Mouse (Mus musculus): ENCODE results near the gene Acat2.
"Not testable (repeated sequence)": the region's sequence is repeated elsewhere in the genome, so short reads cannot be mapped to it uniquely, and the experiment has no call there.

Gene Acat2

DNA sequence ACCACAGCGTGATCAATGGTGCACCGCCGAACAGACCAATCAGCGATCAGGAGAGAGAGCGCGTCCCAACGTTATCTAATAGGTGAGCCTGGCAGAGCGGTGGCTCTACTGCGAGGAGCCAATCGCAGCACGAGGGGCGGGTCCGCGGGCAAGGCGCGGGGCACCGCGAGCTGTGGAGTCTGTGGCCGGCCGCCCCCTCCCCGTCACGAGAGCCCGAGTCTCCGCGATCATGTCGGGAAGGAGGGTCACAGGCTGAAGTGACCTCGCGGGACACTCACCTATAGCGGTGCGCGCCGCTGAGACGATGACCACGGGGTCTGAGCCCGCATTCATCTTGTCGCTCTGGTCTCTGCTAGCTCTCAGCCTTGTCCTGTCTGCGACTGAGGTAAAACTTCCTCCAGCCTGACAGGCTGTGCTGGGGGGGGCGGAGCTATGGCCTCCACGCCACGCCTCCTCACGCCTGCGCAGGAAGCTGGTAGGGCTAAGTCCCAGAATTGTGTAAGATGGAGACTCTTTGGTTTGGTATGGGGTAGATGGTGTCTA, at the start of gene Acat2:
TSS of gene Acat2 (minus strand) at position 417 of the 543 bp plus-strand sequence.
- peak; percentile 95 for DNase-seq (ENCODE audit: low spot score)

DNA sequence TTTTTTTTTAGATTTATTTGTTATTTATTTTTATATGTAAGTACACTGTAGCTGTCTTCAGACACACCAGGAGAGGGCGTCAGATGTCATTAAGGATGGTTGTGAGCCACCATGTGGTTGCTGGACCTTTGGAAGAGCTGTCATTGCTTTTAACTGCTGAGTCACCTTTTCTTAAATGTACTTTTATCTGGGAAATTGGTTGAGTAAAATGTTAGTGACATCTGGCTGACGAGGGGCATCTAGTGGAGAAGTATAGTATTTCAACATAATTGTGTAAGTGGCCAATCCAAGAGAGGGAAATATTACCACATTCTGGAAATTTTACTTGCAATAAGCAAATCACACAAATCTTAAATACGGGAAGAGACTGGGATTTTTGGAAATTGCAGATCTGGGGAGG, 49.3 kb upstream of the Acat2 start:
- DNase-seq (ENCODE audit: low spot score): peak; percentile 90

DNA sequence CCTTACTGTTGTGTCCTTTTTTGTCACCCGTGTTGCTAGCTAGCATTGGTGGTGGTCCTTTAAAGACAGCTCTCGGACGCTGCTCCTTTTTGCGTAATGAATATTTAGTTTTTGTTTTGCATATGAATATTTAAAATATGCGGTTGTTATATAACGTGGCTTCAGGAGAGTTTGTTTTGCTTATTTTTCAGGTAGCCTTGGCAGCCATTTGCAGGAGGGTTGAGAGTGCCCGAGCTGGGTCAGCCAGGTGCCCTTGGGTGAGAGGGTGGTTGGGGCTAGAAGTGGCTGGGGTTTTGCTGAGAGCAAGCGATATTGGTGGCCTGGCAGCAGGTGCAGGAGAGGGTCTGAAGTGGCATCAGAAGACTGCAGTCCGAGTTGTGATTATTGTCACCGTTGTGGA, 48.0 kb upstream of the Acat2 start:
- peak; percentile 35 for DNase-seq (ENCODE audit: low spot score)

DNA sequence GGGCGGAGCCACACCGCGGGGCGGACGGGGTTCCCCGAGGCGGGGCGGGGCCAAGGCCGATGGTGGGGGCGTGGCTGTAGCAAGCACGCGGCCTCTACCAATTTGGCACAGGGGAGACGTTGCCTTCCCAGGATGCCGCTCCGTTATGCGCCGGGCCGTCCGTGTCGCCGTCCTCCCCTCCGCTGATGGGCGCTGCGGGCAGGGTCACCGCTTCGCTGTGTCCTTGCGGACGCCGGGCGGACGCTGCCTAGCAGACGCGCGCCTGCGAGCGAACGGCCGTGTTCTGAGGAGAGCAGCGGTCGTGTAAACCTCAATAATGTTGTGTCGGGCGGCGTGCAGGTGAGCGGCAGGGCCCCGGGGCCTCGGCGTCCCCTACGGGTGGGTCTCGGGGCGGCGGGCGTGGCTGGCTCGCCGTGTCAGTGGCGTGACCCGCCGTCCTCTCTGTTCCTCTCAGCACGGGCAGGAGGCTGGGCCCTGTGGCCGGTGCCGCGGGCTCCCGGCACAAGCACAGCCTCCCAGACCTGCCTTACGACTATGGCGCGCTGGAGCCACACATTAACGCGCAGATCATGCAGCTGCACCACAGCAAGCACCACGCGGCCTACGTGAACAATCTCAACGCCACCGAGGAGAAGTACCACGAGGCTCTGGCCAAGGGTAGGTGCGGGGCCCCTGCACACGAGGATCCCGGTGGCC, 47.3 kb upstream of the Acat2 start:
- DNase-seq (ENCODE audit: low spot score): peak; percentile 98

DNA sequence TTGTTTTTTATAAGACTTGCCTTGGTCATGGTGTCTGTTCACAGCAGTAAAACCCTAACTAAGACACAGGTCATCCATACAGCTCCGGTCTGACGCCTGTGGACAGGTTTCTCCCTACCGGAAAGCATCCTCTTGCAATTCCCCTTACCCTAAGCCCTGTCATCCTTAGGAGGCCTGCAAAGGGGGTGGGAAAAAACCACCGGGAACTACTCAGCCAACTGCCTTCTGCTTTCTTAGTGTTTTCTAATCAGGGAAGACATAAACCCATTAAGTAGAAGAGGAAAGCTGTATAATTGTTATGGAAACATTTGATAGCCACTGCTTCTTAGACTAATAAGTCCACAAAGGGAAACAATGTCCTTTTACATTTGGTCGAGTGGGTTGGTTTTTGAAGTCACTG, 46.4 kb upstream of the Acat2 start:
- no peak for DNase-seq (ENCODE audit: low spot score)

DNA sequence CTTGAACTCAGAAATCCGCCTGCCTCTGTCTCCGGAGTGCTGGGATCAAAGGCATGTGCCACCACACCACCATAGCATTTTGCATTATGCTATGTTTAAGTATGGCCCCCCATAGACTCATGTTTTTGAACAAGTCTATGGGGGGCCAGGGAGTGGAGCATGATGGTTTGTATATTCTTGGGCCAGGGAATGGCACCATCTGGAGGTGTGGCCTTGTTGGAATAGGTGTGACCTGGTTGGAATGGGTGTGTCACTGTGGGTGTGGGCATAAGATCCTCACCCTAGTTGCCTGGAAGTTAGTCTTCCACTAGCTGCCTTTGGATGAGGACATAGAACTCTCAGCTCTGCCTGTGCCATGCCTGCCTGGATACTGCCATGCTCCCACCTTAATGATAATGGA, 46.0 kb upstream of the Acat2 start, which contains the start of gene Sod2:
TSS of gene Sod2 (plus strand) at position 301 of the 400 bp plus-strand sequence.
- DNase-seq (ENCODE audit: low spot score): not testable (repeated sequence)

DNA sequence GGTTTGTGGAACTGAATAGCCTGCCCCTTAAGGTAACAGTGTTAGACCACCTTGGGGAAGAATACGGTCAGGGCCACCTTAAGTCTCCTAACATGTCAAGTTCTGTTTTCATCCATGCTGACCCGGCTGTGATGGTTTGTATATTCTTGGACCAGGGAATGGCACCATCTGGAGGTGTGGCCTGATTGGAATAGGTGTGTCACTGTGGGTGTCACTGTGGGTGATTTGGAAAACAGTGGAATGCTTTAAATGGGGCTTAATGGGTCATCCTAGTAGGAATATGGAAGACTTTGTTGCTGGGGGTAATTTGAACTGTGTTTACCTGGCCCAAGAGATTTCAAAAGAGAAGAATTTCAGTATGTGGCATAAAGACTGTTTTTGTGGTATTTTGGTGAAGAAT, 43.9 kb upstream of the Acat2 start:
- DNase-seq (ENCODE audit: low spot score): not testable (repeated sequence)

DNA sequence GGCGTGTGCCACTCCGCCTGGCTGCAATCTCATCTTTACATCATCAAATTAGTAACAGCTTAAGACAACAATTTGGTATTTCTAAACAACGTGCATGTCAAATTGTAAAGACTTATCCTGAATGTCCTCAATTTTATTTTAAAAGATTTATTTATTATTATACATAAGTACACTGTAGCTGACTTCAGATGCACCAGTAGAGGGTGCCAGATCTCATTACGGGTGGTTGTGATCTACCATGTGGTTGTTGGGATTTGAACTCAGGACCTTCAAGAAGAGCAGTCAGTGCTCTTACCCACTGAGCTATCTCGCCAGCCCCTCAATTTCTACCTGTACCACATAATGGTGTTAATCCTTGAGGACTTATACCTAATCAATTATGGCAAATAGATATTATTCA, 41.7 kb upstream of the Acat2 start:
- not testable (repeated sequence) for DNase-seq (ENCODE audit: low spot score)

DNA sequence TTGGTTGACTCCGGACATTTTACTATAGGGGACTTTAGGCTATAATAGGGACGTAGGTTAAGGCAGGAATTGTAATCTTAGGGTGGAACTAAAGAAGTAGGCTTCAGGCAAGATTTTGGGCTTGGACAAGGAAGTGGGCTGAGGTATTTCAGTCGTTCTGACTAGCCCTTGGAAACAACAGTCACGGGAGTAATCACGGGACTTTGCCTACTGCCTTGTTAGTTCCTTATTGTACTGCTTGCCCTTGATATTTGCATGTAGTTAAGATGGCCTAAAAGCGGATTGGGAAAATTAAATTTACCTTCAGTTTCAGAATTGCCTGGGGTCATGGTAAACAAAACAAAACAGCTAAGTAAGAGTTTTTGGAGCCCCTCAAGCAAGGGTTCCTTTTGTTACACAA, 38.5 kb upstream of the Acat2 start:
- DNase-seq (ENCODE audit: low spot score): no peak

DNA sequence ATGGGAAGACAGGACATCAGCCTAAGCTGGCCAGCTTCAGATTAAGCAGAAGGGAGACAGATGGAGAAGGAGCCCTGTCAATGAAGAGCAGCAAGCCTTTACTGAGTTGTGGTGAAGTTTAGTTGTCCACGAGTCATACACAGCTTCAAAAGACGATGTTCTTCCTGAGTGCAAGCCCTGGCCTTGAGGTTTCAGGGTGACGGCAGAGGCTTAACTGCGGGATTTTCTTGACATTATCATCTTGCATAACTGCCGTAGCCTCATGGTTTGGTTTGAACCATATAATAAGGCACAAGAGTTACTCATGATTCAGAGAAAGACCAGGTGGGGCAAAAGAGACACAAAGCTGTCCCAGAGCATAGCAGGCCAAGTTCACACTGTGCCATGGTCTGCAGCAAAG, 37.3 kb upstream of the Acat2 start:
- no peak for DNase-seq (ENCODE audit: low spot score)

DNA sequence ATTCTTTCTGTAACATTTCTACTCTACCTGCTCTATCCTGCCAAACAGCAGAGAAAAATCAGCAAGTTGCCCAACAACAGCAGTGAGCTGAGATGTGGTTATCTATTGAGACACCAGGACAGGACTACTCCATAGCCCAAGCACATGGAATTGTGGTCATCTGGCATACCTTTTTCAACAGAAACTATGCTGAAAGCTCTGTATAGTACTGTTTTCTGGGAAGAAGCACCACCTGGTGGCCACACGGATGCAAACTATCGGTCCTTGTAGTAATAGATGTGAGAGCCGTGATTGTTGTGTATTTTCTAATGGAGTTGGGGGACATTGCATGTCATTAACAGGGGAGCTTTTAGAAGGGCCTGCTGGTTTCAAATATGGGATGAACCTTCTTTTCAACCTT, 35.8 kb upstream of the Acat2 start:
- DNase-seq (ENCODE audit: low spot score): peak; percentile 70

DNA sequence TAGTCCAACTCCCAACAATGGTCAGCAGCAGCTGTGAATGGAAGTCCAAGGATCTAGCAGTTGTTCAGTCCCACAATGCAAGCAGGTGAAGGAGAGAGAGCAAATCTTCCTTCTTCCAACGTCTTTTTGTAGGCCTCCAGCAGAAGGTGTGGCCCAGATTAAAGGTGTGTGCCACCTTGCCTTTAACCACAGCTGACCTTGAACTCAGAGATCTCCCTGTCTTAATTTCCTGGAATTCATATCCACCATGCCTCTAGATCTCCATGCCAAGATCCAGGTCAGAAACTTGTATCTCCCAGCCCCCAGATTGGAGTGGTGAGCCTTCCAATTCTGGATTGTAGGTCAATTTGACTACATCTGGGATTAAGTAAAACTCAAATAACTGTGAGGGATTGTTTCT, 33.5 kb upstream of the Acat2 start, which contains the start of gene Wtap:
TSS of gene Wtap (minus strand) at position 101 of the 400 bp plus-strand sequence.
- DNase-seq (ENCODE audit: low spot score): no peak

DNA sequence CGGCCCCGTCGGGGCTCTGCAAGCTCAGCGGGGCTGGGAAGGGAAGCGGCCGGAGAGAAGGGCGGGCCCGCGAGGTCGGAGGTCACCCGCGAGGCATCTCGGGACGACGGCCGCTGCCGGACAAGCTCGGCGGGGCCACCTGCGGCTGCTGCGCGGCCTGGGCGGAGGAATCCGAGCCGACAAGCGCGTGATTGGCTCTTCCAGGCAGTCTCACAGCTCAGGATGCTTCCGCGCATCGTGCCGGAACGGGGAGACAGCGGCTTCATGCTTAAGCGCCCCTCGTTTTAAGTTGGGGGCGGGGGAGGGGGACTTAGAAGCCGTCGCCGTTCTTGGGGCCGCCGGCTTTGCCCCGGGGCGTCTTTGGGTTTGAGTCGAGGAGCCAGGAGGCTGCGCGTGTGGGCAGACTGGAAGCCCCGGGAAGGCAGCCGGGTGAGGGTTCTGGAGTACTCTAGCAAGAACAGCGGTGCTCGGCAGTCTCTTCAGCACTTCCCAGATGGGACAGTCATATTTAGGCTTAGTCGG, 32.0 kb upstream of the Acat2 start:
- peak; percentile 92 for DNase-seq (ENCODE audit: low spot score)

DNA sequence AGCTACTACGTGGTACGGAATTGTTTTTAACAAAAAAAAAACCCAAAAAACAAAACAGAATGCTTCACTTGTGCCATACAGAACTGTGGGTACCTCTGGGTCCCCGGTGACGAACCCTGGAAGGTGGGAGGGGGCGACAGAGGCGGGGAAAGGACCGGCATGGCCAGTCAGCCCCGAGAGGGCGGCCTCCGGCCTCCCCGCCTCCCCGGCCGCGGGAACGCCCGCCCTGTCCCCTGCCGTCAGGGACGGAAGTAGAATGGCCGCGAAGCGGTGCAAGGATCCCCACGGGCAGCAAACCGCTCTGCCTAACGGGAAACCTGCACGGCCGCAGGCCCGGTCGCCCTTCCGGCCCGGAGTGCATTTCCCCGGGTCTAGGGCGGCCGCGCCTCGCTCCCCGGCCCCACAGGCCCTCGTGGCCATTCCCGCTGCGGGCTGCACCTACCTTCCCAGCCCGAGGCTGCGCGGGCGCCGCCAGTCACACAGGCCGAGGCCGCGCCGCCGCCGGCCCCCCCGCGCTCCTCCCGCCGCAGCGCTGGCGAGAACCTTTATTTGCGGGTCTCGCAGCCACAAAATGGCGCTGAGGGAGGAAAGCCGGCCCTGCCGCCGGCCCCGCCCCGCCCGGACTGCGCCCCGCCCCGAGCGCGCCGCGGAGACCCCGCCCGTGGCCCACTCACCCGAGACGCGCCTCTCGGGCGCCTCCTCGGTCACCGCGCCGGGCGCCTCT, 31.2 kb upstream of the Acat2 start:
- peak; percentile 81 for DNase-seq (ENCODE audit: low spot score)

DNA sequence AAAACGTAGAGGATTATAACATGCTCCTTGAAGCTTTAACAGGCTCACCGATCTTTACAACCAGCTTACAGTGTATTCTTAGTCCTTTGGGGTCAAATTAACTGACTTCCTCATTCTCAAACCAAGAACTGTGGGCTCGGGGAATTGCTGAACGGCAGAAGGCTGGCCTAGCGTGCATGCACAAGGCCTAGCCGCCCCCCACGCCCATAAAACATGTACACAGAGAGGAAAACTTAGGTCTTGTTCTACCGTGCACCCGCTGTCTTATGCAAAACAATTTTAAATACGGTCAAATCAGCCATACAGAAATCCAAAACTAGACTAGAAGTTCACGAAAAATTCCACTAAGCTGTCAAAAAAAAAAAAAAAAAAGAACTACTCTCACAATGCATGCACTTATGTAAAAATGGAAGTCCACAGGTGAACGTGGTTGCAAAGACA, 30.7 kb upstream of the Acat2 start:
- peak; percentile 32 for DNase-seq (ENCODE audit: low spot score)

DNA sequence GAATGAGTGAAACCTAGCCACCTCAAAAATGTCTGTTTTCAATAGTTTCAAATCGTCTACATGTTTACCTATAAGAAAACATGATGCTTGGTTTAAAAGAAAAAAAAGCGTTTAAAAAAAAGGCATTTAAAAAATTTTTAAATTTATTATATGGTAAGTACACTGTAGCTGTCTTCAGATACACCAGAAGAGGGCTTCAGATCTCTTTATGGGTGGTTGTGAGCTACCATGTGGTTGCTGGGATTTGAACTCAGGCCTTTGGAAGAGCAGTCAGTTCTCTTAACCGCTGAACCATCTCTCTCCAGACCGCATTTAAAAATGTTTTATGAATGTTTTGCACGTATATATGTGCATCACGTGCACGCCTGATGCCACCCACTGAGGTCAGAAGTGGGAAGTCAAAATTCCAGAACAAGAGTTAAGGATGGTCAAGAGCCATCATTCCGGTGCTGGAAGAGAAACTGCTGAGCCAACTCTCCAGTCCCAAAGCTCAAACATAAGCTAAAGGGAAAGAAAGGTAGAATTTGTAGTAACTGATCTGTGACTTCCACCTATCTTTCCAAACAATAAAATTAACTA, 30.1 kb upstream of the Acat2 start:
- no peak for DNase-seq (ENCODE audit: low spot score)

DNA sequence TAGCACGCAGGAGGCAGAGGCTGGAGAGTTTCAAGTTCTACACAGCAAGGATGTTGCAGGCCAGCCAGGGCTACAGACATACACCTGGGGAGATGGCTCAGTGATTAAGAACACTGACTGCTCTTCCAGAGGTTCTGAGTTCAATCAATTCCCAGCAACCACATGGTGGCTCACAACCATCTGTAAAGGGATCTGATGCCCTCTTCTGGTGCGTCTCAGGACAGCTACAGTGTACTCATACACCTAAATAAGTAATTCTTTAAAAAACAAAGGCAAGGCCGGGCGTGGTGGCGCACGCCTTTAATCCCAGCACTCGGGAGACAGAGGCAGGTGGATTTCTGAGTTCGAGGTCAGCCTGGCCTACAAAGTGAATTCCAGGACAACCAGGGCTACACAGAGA, 27.5 kb upstream of the Acat2 start:
- DNase-seq (ENCODE audit: low spot score): not testable (repeated sequence)

DNA sequence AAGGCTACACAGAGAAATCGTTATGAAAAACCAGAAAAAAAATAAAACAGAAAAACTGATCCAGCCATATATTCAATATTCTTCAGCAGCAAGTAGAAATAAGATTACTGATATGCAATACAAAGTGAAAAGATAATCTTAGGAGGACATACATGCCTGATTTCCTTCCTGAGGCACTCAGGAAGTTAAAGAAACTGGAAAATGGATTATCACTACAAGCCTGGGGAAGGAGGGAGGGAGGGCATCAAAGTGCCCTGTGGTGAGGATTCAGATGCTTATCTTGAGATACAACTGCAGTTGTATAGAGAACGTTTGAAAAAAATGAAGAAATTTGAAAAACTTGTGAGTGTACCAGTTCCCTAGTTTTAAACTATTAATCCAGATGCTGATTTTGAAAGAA, 23.4 kb upstream of the Acat2 start:
- DNase-seq (ENCODE audit: low spot score): no peak

DNA sequence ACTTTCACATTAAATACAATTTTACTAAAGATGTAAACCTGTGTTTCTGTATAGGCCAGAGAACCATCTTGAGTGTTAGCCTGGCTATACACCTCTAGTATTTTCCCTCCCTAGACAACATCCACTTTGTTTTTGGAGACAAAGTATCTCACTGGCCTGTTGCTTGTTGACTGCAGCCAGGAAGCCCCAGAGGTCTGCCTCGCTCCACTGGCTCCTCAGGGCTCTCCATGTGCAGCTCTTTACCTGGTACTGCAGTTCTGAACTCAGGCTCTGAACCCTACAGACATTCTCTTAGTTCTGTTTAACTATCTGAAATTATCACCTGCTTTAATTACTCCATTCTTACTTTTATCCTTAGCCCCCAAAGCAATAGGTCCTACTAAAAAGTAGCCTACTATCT, 18.0 kb upstream of the Acat2 start:
- no peak for DNase-seq (ENCODE audit: low spot score)

DNA sequence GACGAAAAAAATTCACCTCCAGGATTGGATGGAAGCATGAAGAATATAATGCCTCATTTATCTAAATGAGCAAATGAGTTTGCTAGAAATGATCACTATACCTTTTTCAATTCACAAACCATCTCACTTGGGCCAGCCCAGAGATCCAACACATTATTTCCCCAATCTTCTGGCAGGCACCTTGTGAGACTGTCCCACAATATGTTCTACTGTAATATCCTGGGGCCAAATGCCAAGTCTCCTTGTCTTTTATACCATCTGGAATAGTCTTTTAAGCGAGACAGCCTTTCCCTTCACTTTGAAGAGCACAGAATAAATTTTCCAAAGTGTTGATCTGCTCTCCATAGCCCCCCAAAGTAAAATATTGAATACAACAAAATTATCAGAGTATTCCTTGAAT, 13.3 kb upstream of the Acat2 start:
- DNase-seq (ENCODE audit: low spot score): no peak

DNA sequence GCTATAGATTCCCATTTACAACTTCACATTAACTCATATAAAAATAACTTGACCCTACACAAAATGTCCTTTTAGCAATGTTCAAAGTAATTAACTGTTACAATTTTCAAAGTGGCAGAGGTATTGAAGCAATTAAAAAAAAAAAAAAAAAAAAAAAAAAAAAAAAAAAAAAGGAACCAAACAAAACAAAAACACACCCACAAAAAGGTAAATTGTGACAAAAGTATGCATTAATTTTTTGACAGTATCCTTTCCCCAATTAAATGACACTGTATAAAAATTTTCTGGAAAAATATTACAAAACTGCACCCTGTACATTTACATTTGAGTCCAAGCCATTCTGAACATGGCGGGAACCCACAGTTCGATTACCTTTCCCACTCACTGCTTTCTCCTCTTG, 6.6 kb upstream of the Acat2 start:
- DNase-seq (ENCODE audit: low spot score): no peak

DNA sequence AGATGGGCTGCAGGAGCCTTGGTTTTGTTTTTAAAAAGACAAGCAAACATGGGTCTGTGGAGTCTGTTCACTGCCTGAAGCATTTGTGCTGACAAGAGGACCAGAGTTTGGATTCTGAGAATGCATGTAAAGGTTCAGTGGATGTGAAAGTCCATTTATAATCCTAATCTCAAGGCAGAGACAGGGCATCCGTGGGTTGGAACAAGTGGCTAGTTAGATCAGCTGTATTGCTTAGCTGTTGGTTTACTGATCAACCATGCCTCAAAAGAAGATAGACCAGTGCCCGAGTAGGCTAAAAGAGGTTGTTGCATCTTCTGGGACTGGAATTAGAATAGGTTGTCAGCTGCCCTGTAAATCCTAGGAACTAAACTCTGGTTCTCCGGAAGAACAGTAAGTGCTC, 2.9 kb upstream of the Acat2 start:
- no peak for DNase-seq (ENCODE audit: low spot score)

DNA sequence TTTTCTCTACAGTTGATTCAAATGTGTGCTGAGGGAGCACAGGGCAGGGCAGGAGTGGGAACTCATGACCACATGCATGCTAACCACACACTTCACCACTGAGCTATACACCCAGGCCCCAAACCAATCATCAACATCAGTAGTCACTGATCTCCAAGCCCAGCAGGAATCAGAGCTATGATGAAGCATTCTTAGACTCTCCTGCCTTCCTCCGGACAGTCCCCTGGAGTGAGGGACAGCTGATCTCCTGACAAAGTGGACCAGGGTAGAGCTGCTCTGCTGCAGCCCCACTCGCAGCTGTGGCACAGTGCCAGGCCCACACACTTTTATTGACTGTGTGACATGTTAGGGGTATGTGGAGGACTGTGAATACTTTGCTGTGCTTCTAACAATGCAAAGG, 1.2 kb downstream of the Acat2 start:
- not testable (repeated sequence) for DNase-seq (ENCODE audit: low spot score)
